Mouse (Mus musculus) spleen, postnatal 36 days (tissue): ENCODE measurements around the gene Zfp846.

Experiments used
- DNase-seq, 2 experiments: peaks; one replicate each; pipeline ENCODE4 v3.0.0; 2022; ENCODE audit warnings: low spot score in 2 of 2, mixed read lengths in 1 of 2

The Zfp846 gene

GRCm38 (mm10) chr9:20636790-20637189 lies 55.7 kb downstream of the Zfp846 start:
- DNase-seq = no peak

GRCm38 (mm10) chr9:20638552-20638951 lies 57.5 kb downstream of the Zfp846 start:
- no peak for DNase-seq

DNA sequence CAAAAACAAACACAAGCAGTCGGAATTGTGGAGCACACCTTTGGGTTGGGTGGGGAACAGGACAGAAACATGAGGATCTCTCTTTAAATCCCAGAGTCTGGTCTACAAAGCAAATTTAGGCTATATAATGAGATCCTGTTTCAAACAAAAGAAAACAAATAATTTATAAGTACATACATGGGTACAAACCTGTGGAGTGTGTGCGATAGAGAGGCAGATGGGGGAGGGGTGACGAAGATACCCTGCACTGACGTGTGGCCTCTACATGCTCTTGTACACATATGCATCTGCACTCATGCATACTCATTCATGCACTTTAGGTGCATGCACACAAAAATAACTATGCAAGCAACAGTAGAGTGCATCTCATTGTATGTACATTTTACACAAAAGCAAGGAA lies 58.4 kb downstream of the Zfp846 start:
- no peak for DNase-seq

- DNase-seq = no peak
Measured at GRCm38 (mm10) chr9:20641501-20641900, 60.4 kb downstream of the Zfp846 start.

DNA sequence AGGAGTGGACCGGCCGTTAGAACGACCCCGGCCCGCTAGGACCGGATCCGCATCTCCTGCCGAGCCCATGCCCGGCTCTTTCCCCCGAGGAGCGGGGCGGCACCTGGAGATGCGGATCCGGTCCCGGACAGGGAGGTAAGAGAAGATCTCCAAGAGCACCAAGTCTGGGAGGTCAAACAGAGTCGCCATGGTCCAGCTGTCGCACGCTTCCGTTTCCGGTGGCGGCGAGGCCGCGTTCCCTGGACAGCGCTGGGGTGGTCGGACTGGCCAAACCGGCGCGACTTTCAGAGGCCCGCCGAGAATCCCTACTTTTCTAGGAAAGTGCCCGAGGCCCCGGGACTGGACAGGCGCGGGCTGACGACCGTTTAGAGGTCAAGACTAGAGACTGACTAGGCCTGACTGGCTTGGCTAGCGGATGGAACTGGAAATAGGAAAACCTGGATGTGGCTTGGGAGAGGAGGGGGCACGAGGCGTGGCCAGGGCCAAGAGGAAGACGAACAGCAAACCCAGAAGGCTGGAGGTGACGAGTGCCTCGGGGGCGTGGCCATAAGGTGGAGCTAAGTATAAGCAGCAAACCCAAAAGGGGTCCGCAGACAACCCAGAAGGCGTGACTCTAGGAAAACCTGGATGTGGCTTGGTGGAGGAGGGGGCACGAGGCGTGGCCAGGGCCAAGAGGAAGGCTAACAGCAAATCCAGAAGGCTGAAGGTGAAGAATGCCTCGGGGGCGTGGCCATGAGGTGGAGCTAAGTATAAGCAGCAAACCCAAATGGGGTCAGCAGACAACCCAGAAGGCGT lies 61.2 kb downstream of the Zfp846 start, which contains the start of gene Ubl5:
TSS of gene Ubl5 (plus strand) at position 778 of the 795 bp plus-strand sequence.
- peak; percentile 64 to 73 for DNase-seq

DNA sequence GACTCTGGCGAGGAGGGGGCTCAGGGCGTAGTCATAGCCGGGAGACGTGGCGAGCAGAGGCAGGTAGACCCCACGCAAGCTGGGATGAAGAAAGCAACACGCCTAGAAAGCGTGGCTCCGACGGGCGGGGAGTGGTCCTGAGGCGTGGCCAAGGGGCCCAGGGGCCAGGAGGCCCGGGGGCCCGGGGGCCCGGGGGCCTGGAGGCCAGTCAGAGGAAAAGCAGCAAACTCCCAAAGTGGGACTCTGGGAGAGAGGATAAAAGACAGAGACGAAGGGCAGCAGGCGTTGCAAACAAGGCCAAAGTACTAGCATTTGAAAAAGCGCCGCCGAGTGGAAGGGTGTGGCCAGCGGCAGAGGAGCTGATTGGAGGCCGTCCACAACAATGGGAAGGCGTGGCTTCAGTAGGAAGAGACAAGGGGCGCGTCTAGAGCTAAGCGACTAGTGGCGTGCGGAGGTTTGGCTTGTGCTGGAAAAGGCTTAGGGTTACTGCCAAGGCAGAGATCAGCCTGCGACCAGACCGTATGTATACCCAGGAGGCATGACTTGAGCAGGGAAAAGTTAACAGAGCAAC lies 61.9 kb downstream of the Zfp846 start:
- peak; percentile 85 to 89 for DNase-seq

DNA sequence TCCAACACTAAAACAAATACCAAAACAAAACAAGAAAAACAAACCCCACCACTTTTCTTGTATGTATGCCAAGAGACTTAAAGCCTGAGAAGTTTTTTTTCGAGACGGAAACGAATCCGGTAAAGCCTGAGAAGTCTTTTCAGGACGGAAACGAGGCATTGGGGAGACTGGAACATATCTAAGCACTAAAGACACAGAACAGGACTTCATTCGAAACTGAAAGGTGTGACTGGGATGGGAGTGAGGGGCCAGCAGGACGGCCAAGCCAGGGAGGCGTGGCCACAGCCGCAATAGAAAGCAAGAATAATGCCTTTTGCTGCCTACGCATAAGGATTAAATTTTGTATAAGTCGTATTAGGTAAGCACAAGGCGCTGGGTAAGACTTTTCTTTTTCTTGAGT lies 62.7 kb downstream of the Zfp846 start:
- DNase-seq = no peak

DNA sequence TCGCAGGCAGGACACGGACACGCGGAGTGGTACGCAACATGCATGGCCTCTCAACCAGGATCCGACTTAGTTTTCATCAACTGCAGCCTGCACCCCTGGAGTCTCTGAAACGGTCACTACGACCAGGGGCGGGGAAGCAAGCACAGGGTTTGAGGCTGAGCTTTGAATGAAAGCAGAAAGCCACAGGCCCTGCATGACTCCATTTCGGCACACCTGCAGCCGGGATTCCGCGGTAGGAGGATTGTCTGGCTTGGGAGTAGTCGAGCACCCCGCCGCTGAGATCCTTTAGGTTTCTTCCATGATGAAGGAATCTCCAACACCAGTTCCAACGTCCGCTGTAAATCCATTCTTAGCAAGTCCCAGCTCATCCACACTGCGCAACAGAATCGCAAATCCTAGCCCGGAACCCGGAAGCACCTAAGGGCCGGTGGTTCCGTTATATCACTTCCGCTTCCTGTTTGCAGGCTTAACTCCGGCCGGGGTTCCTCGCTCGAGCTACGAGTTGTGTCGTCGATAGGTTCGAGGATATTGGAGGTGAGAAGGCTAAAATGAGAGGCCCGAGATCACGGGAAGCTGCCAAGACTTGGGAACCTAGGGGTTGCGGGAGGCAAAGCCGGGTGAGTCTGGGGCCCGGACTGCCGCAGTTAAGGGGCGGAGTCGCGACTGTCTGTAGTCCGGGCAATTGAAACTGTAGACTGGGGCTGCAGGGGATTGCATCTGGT lies 63.4 kb downstream of the Zfp846 start, which contains the start of gene Fbxl12:
TSS of gene Fbxl12 (minus strand) at position 408 of the 722 bp plus-strand sequence.
- DNase-seq = peak; percentile 77 to 80

DNA sequence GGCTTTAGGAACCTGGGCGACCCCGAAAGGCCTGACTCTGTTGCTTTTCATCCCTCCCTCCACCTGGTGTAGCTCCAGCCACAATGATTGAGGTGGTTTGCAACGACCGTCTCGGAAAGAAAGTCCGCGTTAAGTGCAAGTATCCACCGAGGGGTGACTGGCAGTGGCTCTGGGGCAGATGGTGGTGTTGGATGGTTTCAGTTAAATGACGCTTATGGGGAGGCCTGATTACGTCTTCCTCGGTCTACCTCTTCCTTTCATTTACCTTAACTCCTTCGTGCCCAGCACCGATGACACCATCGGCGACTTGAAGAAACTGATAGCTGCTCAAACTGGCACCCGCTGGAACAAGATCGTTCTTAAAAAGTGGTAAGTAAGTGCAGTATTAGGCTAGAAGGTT lies 64.0 kb downstream of the Zfp846 start:
- DNase-seq = no peak

DNA sequence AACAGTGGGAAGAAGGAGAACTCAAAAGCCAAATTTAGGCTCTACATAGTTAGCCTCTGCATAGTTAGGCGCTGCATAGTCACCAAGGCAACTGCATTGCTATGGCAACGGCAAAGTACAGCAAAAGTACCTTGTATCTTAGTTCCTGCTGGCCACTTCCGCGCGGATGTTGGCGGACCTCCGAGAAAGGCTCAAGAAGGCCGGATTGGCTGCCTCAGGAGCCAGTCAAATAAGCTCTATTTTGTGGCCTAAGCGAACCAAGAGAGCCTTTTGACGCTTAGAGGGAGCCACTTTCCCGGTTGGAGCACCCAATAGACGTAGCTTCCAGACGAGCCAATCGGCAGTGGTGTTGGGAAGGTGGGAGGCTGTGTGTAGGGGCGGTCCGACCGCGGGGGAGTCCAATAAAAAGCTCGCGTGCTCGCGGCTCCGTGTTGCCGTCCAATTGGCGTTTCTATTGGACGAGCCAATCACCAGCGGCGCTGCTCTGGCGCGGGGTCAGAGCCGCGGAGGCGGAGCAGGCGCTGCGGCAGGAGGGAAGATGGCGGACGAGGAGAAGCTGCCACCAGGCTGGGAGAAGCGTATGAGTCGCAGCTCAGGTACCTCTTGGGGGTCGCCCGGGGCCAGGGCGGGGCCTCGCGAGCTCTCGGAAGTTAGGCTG lies 70.6 kb downstream of the Zfp846 start, which contains the start of gene Pin1:
TSS of gene Pin1 (plus strand) at position 494 of the 658 bp plus-strand sequence.
- peak; percentile 99 for DNase-seq

DNA sequence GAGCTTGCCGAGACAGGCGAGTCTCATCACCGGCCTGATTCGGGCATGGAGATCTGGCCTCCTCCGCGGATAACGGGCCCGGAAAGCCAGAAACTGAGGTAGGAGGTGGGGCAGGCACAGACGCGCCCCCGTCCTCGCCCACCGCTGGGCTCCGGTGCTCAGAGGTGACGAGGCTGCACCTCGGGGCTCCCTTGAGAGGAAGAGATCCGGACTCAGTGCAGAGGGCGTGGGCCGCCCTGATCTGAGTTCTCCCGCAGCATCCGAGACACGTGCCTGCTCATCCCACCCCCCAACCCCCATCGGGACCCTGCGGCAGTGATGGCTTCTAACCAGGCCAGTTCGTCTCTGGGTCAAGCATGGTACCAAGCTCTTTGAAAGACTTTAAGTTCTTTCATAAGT lies 71.2 kb downstream of the Zfp846 start:
- no peak for DNase-seq

DNA sequence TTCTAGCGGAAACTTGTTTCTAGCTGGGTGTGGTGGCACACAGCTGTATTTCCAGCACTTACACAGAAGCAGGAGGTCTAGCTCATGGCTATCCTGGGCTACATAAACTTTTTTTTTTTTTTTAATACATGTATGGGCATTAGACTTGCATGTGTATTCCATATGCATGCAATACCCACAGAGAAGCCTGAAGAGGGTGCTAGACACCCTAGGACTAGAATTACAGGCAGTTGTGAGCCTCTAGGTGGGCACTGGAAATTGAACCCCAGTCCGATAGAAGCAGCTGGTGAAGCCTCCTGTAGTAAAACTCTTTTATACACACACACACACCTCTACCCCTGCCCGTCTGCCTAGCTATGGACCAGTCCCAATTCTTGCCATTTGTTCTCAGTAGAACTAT lies 72.8 kb downstream of the Zfp846 start:
- DNase-seq = no peak
